Mouse (Mus musculus) neural tube, embryonic 13.5 days (tissue): Measurements from ENCODE around the gene Cbfa2t2. TPM values are rescaled to one million over a fixed set of nuclear protein-coding genes. Genes with fewer than 3 reads are reported as not detected.

Experiments
- ATAC-seq: fragments of 200-750 bp; cut with Nextera tagmentation; 2 replicates; pipeline ENCODE4 v1.8.0; 2017; ENCODE audit warnings: low read depth, mild to moderate bottlenecking, moderate TSS enrichment, moderate library complexity
- H3K27ac ChIP-seq: fragments of 300-500 bp; sonication (generic); replicated peaks from 2 replicates; pipeline ENCODE4 v1.5.1; 2015; ENCODE audit warnings: moderate library complexity, mild to moderate bottlenecking, inconsistent platforms
- H3K27me3 ChIP-seq: fragments of 300-500 bp; sonication (generic); 2 replicates; pipeline ENCODE4 v1.6.1; 2015; ENCODE audit warnings: mild to moderate bottlenecking, inconsistent platforms
- H3K36me3 ChIP-seq: fragments of 300-500 bp; sonication (generic); 2 replicates; pipeline ENCODE4 v1.6.1; 2015; ENCODE audit warnings: mild to moderate bottlenecking, inconsistent platforms
- H3K4me1 ChIP-seq: fragments of 300-500 bp; sonication (generic); replicated peaks from 2 replicates; pipeline ENCODE4 v1.6.1; 2015; ENCODE audit warnings: inconsistent platforms
- H3K4me2 ChIP-seq: fragments of 300-500 bp; sonication (generic); 2 replicates; pipeline ENCODE4 v1.6.1; 2015; ENCODE audit warnings: inconsistent platforms, mild to moderate bottlenecking, moderate library complexity
- H3K4me3 ChIP-seq: fragments of 300-500 bp; sonication (generic); 2 replicates; pipeline ENCODE4 v1.5.1; 2015; ENCODE audit warnings: mild to moderate bottlenecking, inconsistent platforms
- H3K9ac ChIP-seq: fragments of 300-500 bp; sonication (generic); 2 replicates; pipeline ENCODE4 v1.6.1; 2015; ENCODE audit warnings: moderate library complexity, mild to moderate bottlenecking, inconsistent platforms
- H3K9me3 ChIP-seq: fragments of 300-500 bp; sonication (generic); 2 replicates; pipeline ENCODE4 v1.6.1; 2016; ENCODE audit warnings: inconsistent platforms
- WGBS: fragments of 180-500 bp; shearing (Covaris S2); methylation state at CpG from one replicate; pipeline ENCODE4 v1.1.7; 2015; 5-methylcytosine and 5-hydroxymethylcytosine counted together
- polyA plus RNA-seq: library from polyadenylated mRNA; unstranded; fragments of >200 nt; fragmentation: Nextera tagmentation; extraction: Ambion mirVana; gene quantifications from 2 replicates; pipeline ENCODE4 v1.2.1, GENCODE M21; 2015

Cbfa2t2 gene
- polyA plus RNA-seq, 1 experiment from 2014 or later, result 50.8 TPM

- Histone ChIP-seq H3K9me3 (no peaks in the 10 kb centered on the region), H3K27me3 (no peaks in the 10 kb centered on the region), H3K9ac (0 out of 2 replicates have a peak overlapping the region, but pooled peaks have one; percentile 31), H3K4me2 (0 out of 2 replicates have a peak overlapping the region, but pooled peaks have one; percentile 9), H3K36me3 (no peaks in the 10 kb centered on the region), H3K4me1 (peaks cover 52% of the 10 kb centered on the region), H3K4me3 (no peak overlapping the region), H3K27ac (0 out of 2 replicates have a peak overlapping the region, but pooled peaks have one; percentile 18)
- ATAC-seq, result no peak
- WGBS, result 36% methylated on average over 8 of the region's 8 CpGs
These were observed 130.4 kb downstream of the Cbfa2t2 start for GRCm38 (mm10) chr2:154566641-154567040.

- Histone ChIP-seq H3K4me1 (peaks cover 52% of the 10 kb centered on the region), H3K27me3 (no peaks in the 10 kb centered on the region), H3K27ac (peak overlapping the region; percentile 77), H3K9me3 (no peaks in the 10 kb centered on the region), H3K36me3 (no peaks in the 10 kb centered on the region), H3K9ac (no peak overlapping the region), H3K4me3 (peak overlapping the region; percentile 79), H3K4me2 (peak overlapping the region; percentile 87)
- no peak for ATAC-seq
- WGBS, result 74% methylated on average over 2 of the region's 2 CpGs
These were observed 131.5 kb downstream of the Cbfa2t2 start for GRCm38 (mm10) chr2:154567766-154568165.

- Histone ChIP-seq H3K27me3 (no peaks in the 10 kb centered on the region), H3K27ac (peak overlapping the region; percentile 77), H3K9ac (peak overlapping the region; percentile 71), H3K4me1 (peaks cover 52% of the 10 kb centered on the region), H3K4me2 (peak overlapping the region; percentile 87), H3K9me3 (no peaks in the 10 kb centered on the region), H3K36me3 (no peaks in the 10 kb centered on the region), H3K4me3 (peak overlapping the region; percentile 79)
- WGBS, result 8% methylated on average over 10 of the region's 10 CpGs
- ATAC-seq, result peak; percentile 10; the same call in 1 of the 2 replicates
These were observed 132.2 kb downstream of the Cbfa2t2 start for GRCm38 (mm10) chr2:154568329-154569070.

GRCm38 (mm10) chr2:154569071-154569748, 132.9 kb downstream of the Cbfa2t2 start:
- H3K27me3 ChIP-seq, result no peaks in the 10 kb centered on the region
- peak overlapping the region; percentile 77 for H3K27ac ChIP-seq
- peaks cover 54% of the 10 kb centered on the region for H3K4me1 ChIP-seq
- peak overlapping the region; percentile 71 for H3K9ac ChIP-seq
- peak overlapping the region; percentile 79 for H3K4me3 ChIP-seq
- no peaks in the 10 kb centered on the region for H3K9me3 ChIP-seq
- peak overlapping the region; percentile 87 for H3K4me2 ChIP-seq
- ATAC-seq, result peak; percentile 55
- under 1% methylated on average over 66 of the region's 70 CpGs for WGBS
- no peaks in the 10 kb centered on the region for H3K36me3 ChIP-seq

- Histone ChIP-seq H3K4me1 (peaks cover 56% of the 10 kb centered on the region), H3K36me3 (no peaks in the 10 kb centered on the region), H3K9ac (peak within 1 kb of the TSS; percentile 71), H3K4me2 (peak within 1 kb of the TSS; percentile 87), H3K27me3 (no peaks in the 10 kb centered on the region), H3K4me3 (peak within 1 kb of the TSS; percentile 79), H3K9me3 (no peaks in the 10 kb centered on the region), H3K27ac (peak within 1 kb of the TSS; percentile 77)
- WGBS, result under 1% methylated on average over 28 of the region's 44 CpGs
- peak; percentile 98 for ATAC-seq
These were observed 133.6 kb downstream of the Cbfa2t2 start, which contains the start of gene E2f1 for GRCm38 (mm10) chr2:154569836-154570286. TSS of gene E2f1 (minus strand) at chr2:154569892.

- 60% methylated on average over 4 of the region's 4 CpGs for WGBS
- H3K4me2 ChIP-seq, result peak overlapping the region; percentile 87
- H3K9me3 ChIP-seq, result no peaks in the 10 kb centered on the region
- no peaks in the 10 kb centered on the region for H3K36me3 ChIP-seq
- H3K27ac ChIP-seq, result 0 out of 2 replicates have a peak overlapping the region, but pooled peaks have one; percentile 74
- no peaks in the 10 kb centered on the region for H3K27me3 ChIP-seq
- no peak for ATAC-seq
- H3K4me3 ChIP-seq, result peak overlapping the region; percentile 79
- peak overlapping the region; percentile 67; the same call in 1 of the 2 replicates for H3K9ac ChIP-seq
- H3K4me1 ChIP-seq, result peaks cover 50% of the 10 kb centered on the region
These were observed 134.4 kb downstream of the Cbfa2t2 start for GRCm38 (mm10) chr2:154570666-154571065.

GRCm38 (mm10) chr2:154571266-154571665, 135.0 kb downstream of the Cbfa2t2 start:
- Histone ChIP-seq H3K4me3 (no peak overlapping the region), H3K36me3 (no peaks in the 10 kb centered on the region), H3K27me3 (no peaks in the 10 kb centered on the region), H3K4me2 (no peak overlapping the region), H3K4me1 (peaks cover 44% of the 10 kb centered on the region), H3K9ac (no peak overlapping the region), H3K27ac (no peak overlapping the region), H3K9me3 (no peaks in the 10 kb centered on the region)
- ATAC-seq, result no peak
- WGBS, result 83% methylated on average over 4 of the region's 4 CpGs

GRCm38 (mm10) chr2:154571976-154572375, 135.7 kb downstream of the Cbfa2t2 start:
- Histone ChIP-seq H3K27me3 (no peaks in the 10 kb centered on the region), H3K36me3 (no peaks in the 10 kb centered on the region), H3K9me3 (no peaks in the 10 kb centered on the region), H3K4me1 (peaks cover 42% of the 10 kb centered on the region), H3K9ac (no peak overlapping the region), H3K4me3 (no peak overlapping the region), H3K4me2 (no peak overlapping the region), H3K27ac (no peak overlapping the region; the same call in 1 of the 2 replicates)
- no peak for ATAC-seq
- 72% methylated on average over 8 of the region's 8 CpGs for WGBS

GRCm38 (mm10) chr2:154572996-154573395, 136.7 kb downstream of the Cbfa2t2 start:
- Histone ChIP-seq H3K4me1 (peaks cover 44% of the 10 kb centered on the region), H3K27me3 (no peaks in the 10 kb centered on the region), H3K4me3 (no peak overlapping the region), H3K9ac (no peak overlapping the region), H3K36me3 (no peaks in the 10 kb centered on the region), H3K27ac (no peak overlapping the region), H3K4me2 (no peak overlapping the region), H3K9me3 (no peaks in the 10 kb centered on the region)
- ATAC-seq, result no peak
- 82% methylated on average over 3 of the region's 3 CpGs for WGBS

- Histone ChIP-seq H3K4me2 (no peak overlapping the region), H3K27me3 (no peaks in the 10 kb centered on the region), H3K36me3 (no peaks in the 10 kb centered on the region), H3K9me3 (no peaks in the 10 kb centered on the region), H3K9ac (no peak overlapping the region), H3K4me1 (peaks cover 32% of the 10 kb centered on the region), H3K4me3 (no peak overlapping the region), H3K27ac (no peak overlapping the region)
- 23% methylated on average over 7 of the region's 7 CpGs for WGBS
- ATAC-seq, result no peak
These were observed 138.0 kb downstream of the Cbfa2t2 start for GRCm38 (mm10) chr2:154574271-154574670.

GRCm38 (mm10) chr2:154576876-154577743, 140.8 kb downstream of the Cbfa2t2 start:
- WGBS, result 15% methylated on average over 12 of the region's 12 CpGs
- peak overlapping the region; percentile 75 for H3K27ac ChIP-seq
- peak overlapping the region; percentile 53 for H3K9ac ChIP-seq
- peak; percentile 75 for ATAC-seq
- no peak overlapping the region for H3K4me3 ChIP-seq
- H3K36me3 ChIP-seq, result no peaks in the 10 kb centered on the region
- H3K4me1 ChIP-seq, result peaks cover 19% of the 10 kb centered on the region
- H3K4me2 ChIP-seq, result no peak overlapping the region
- H3K27me3 ChIP-seq, result no peaks in the 10 kb centered on the region
- no peaks in the 10 kb centered on the region for H3K9me3 ChIP-seq
